Mouse (Mus musculus) E14TG2a.4 (cell line): ENCODE results near the gene Defb13.

ENCODE experiments used
- H3K27me3 ChIP-seq: 2 replicates; pipeline ENCODE4 v1.6.1; 2014; ENCODE audit warnings: low read length, control low read depth; ENCODE audit not compliant: insufficient read depth
- H3K36me3 ChIP-seq: 2 replicates; pipeline ENCODE4 v1.6.1; 2014; ENCODE audit warnings: low read length, control low read depth; ENCODE audit not compliant: insufficient read depth
- H3K4me1 ChIP-seq: replicated peaks from 2 replicates; pipeline ENCODE4 v1.6.1; 2014; ENCODE audit warnings: low read depth, low read length, control low read depth
- H3K4me3 ChIP-seq: replicated peaks from 2 replicates; pipeline ENCODE4 v1.5.1; 2014; ENCODE audit warnings: mild to moderate bottlenecking, low read length
- H3K9me3 ChIP-seq: 2 replicates; pipeline ENCODE4 v1.6.1; 2014; ENCODE audit warnings: low read length, control low read depth
- CTCF ChIP-seq: conservative IDR thresholded peaks from 2 replicates; pipeline ENCODE4 v1.5.1; 2014; ENCODE audit warnings: low read length
- NANOG ChIP-seq: IDR thresholded peaks from 2 replicates; pipeline ENCODE4 v1.6.1; 2014; ENCODE audit warnings: borderline replicate concordance, low read length, mixed read lengths
- POU5F1 ChIP-seq: IDR thresholded peaks from 2 replicates; pipeline ENCODE4 v1.6.1; 2014; ENCODE audit warnings: low read length, borderline replicate concordance

Defb13 gene

DNA sequence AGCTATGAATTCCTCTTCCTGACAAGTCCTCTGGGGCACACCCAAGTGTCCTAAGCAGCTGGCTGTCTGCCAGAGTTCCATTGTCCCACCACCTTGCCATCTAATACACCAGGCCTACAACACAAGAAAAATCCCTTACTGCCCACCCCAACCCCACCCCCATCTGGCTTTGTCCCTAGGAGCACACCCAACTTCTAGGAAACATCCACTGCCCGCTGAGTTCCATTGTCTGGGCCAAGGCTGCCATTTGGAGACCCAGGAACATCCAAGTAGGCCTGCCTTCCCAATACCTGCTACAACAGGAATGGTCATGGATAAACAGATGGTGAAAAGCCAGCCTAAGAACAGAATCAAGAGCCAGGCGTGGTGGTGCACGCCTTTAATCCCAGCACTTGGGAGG is 9.8 kb downstream of the Defb13 start:
- H3K9me3 ChIP-seq = peaks cover 9% of the 10 kb centered on the region; the same call in 1 of the 2 replicates
- no peaks in the 10 kb centered on the region for H3K36me3 ChIP-seq
- no peak for TF ChIP-seq CTCF
- TF ChIP-seq POU5F1 = no peak
- TF ChIP-seq NANOG = peak; percentile 27; the same call in 1 of the 2 replicates
- H3K4me1 ChIP-seq = peaks cover 7% of the 10 kb centered on the region
- no peaks in the 10 kb centered on the region for H3K27me3 ChIP-seq
- no peak overlapping the region for H3K4me3 ChIP-seq

DNA sequence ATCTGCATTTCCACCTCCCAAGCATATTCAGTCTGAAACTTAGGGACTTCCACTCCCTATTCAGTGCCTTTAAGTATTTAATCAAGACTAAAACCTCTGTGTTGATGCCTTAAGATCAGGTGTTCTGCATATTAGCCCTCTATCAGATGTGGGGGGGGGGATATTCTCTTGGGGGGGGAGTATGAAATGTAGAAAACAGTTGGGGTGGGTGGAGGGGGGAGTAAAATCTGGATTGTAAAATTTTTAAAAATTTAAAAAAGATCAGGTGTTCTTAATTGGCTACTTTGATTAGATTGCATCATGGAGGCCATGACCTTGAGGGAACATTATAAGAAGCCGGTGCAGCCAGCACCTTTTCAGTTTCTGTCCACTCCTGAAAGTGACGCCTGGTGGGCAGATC is 11.9 kb downstream of the Defb13 start, which contains the start of gene Fam90a1a:
Gene Fam90a1a (plus strand): TSS at position 301 of the 400 bp plus-strand sequence.
- H3K36me3 ChIP-seq = no peaks in the 10 kb centered on the region
- H3K9me3 ChIP-seq = peaks cover 9% of the 10 kb centered on the region; the same call in 1 of the 2 replicates
- H3K4me1 ChIP-seq = peaks cover 7% of the 10 kb centered on the region
- no peak for TF ChIP-seq POU5F1
- TF ChIP-seq NANOG = no peak
- TF ChIP-seq CTCF = no peak
- no peaks in the 10 kb centered on the region for H3K27me3 ChIP-seq
- H3K4me3 ChIP-seq = no peak within 1 kb of the TSS

DNA sequence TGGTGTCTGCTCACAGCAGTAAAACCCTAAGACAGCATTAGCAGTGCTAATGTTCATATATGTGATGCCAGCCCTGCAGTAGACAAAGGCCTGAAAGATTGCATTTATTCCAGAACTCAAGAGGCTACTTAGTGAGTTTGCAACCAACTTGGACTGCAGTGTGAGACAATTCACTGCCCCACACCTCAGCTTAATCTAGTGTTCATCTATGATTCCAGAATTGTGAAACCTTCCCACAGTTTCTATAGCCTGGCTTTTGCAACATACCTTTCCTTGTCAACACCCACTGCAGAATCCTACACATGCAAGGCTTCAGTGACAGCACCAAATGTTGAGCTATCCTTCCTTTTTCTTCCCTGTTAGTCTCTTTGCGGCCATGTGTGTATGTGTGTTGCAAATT is 20.1 kb downstream of the Defb13 start:
- no peak overlapping the region for H3K4me3 ChIP-seq
- H3K27me3 ChIP-seq = no peaks in the 10 kb centered on the region
- H3K9me3 ChIP-seq = no peaks in the 10 kb centered on the region
- TF ChIP-seq NANOG (no peak), CTCF (no peak), POU5F1 (no peak)
- H3K36me3 ChIP-seq = no peaks in the 10 kb centered on the region
- H3K4me1 ChIP-seq = no peaks in the 10 kb centered on the region

DNA sequence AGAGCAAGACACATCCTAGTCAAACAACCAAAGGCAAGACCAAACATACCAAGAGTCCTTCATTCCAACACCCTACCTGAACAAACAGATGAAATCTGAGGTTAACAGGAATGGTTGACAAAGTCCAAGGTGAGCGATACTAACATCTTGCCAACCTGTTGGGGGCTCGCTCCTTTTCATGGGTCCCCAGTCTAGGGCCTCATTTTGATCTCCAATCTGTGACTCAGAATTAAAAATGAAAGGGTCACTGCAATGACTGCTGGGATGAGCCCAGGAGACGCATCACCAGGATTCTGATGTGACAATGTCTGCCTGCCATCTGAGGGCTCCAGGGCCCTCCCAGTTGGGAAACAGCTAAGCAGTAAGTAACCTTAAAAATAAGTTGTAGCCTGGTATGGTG is 22.9 kb downstream of the Defb13 start, which contains the start of gene Ccdc70:
Gene Ccdc70 (plus strand): TSS at position 301 of the 400 bp plus-strand sequence.
- H3K36me3 ChIP-seq = no peaks in the 10 kb centered on the region
- H3K4me1 ChIP-seq = no peaks in the 10 kb centered on the region
- no peaks in the 10 kb centered on the region; the same call in 1 of the 2 replicates for H3K9me3 ChIP-seq
- TF ChIP-seq NANOG (no peak), POU5F1 (no peak), CTCF (no peak)
- H3K4me3 ChIP-seq = no peak within 1 kb of the TSS
- H3K27me3 ChIP-seq = no peaks in the 10 kb centered on the region; the same call in 1 of the 2 replicates

DNA sequence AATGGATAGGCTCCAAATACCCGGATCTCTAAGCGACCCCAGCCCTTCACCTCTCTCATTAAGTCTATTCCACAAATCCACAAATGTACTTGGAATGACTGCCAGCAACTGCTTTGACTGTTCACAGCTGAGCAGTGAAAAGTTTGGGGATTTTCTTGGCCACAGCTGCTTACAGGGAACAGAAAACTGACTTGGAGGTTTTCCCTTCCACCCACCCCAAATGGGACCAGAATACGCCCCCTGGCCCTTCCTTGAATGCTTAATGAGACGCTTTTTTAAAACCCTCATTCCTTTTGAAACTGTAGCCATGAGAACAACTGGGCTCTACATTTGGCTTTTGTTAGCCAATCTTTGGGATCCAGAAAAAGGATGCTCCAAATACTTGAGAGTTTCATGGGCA is 31.6 kb downstream of the Defb13 start:
- Histone ChIP-seq H3K4me1 (no peaks in the 10 kb centered on the region), H3K36me3 (no peaks in the 10 kb centered on the region), H3K4me3 (no peak overlapping the region), H3K27me3 (no peaks in the 10 kb centered on the region; the same call in 1 of the 2 replicates), H3K9me3 (no peaks in the 10 kb centered on the region; the same call in 1 of the 2 replicates)
- TF ChIP-seq CTCF (no peak), POU5F1 (no peak), NANOG (no peak)

DNA sequence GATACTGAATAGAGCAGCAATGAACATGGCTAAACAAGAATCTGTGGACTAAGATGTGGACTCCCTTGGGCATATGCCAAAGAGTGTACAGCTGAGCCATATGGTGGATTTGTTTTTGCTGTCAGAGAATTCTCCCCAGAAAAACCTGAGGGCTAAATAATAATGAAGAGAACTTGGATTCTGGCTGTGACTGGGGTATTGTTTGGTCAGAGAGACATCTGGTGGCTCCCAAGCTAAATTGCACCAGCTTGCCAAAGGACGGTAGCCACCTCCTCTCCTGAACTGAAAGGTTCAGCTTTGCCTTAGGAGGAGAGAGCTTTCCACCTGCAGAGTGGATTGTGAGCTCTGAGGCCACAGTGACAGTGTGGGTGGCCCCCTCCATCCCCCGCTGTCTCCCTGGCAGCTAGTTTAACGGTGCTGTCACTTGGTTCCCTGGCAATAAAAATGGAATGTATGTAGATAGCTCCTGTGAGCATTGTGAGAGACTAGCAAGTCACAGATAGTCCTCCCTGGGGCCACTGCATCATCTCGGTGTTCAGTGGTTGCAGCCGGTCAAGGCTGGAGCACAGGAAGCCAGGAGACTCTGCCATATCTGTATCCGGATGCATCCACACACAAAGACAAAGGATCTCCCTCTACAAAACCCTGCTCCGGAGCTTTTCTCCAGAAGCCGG is 35.2 kb downstream of the Defb13 start:
- no peaks in the 10 kb centered on the region for H3K36me3 ChIP-seq
- TF ChIP-seq NANOG (no peak), CTCF (peak; percentile 59), POU5F1 (no peak)
- no peaks in the 10 kb centered on the region for H3K27me3 ChIP-seq
- H3K9me3 ChIP-seq = no peaks in the 10 kb centered on the region
- no peak overlapping the region for H3K4me3 ChIP-seq
- H3K4me1 ChIP-seq = no peaks in the 10 kb centered on the region

DNA sequence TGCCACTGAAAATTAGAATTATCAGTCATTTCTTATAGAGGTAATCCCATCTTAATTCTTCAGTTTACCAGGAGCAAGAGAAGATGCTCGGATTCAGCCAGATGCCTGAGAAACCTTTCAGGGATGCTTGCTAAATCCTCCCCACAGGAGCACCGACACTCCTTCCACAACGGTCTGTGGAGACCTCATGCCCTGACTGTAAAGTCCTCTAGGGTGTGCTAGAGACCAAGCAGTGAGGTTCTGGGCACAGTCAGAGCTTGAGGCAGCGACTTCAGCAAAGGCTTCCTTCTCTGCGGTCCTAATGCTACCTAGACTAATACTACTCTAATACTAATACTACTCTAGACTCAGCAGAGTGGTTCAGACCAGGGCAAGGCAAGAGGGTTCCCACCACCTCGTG is 45.6 kb downstream of the Defb13 start:
- Histone ChIP-seq H3K36me3 (no peaks in the 10 kb centered on the region), H3K4me3 (no peak overlapping the region), H3K9me3 (no peaks in the 10 kb centered on the region), H3K27me3 (0 out of 2 replicates have a peak, but pooled peaks cover 9% of the 10 kb centered on the region), H3K4me1 (0 out of 2 replicates have a peak, but pooled peaks cover 2% of the 10 kb centered on the region)
- peak; percentile 45 for TF ChIP-seq CTCF
- no peak for TF ChIP-seq POU5F1
- no peak for TF ChIP-seq NANOG

DNA sequence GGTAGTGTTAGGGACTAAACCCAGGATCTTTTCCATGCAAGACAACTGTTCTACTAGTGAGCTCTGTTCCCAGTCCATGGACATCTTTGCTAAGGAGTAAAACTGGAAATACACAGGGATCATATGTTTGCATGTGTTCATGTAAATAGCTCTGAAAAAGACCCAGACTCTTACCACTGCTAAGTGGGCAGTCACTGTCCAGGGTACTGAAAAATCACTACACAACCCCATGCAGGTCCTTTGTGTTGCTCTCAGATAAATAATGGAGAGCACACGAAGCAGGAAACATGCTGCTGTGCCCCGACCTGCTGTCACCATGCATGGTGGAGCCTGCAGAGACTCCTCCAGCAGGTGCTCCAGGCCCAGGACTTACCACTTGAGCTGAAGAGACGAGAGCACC is 48.6 kb downstream of the Defb13 start:
- Histone ChIP-seq H3K27me3 (0 out of 2 replicates have a peak, but pooled peaks cover 9% of the 10 kb centered on the region), H3K36me3 (no peaks in the 10 kb centered on the region), H3K4me1 (no peaks in the 10 kb centered on the region), H3K4me3 (no peak overlapping the region), H3K9me3 (no peaks in the 10 kb centered on the region)
- TF ChIP-seq CTCF (no peak), POU5F1 (no peak), NANOG (no peak)
